Mouse (Mus musculus) C2C12 (cell line): ENCODE measurements around the gene Aspscr1. TPM values are rescaled to one million over a fixed set of nuclear protein-coding genes. Genes with fewer than 3 reads are reported as not detected.
"Not testable (repeated sequence)": the region's sequence is repeated elsewhere in the genome, so short reads cannot be mapped to it uniquely, and the experiment has no call there.

Experiments used
- H3K27me3 ChIP-seq: one replicate; pipeline ENCODE4 v1.6.1; 2011; ENCODE audit not compliant: control insufficient read depth, insufficient read depth, insufficient read length
- H3K36me3 ChIP-seq: one replicate; pipeline ENCODE4 v1.6.1; 2011; ENCODE audit not compliant: control insufficient read depth, insufficient read depth
- H3K4me3 ChIP-seq: one replicate; pipeline ENCODE4 v1.5.1; 2011; ENCODE audit warnings: mild to moderate bottlenecking, control low read depth; ENCODE audit not compliant: poor library complexity, insufficient read depth, severe bottlenecking
- H3K79me2 ChIP-seq: one replicate; pipeline ENCODE4 v1.6.1; 2011; ENCODE audit not compliant: control insufficient read depth, insufficient read depth
- H3K79me3 ChIP-seq: one replicate; pipeline ENCODE4 v1.6.1; 2011; ENCODE audit warnings: low read depth, control low read depth
- H3ac ChIP-seq: one replicate; pipeline ENCODE3; 2011; ENCODE audit warnings: low read depth; ENCODE audit not compliant: control insufficient read depth, insufficient read length
- CEBPB ChIP-seq: IDR thresholded peaks from one replicate; pipeline ENCODE4 v1.6.1; 2011; ENCODE audit warnings: low read depth, mild to moderate bottlenecking, control low read depth, moderate library complexity
- CTCF ChIP-seq: IDR thresholded peaks from one replicate; pipeline ENCODE4 v1.5.1; 2011; ENCODE audit not compliant: control insufficient read depth, insufficient read depth, insufficient read length
- FOSL1 ChIP-seq: IDR thresholded peaks from one replicate; pipeline ENCODE4 v1.8.0; 2011; ENCODE audit warnings: mild to moderate bottlenecking, low read length; ENCODE audit not compliant: poor library complexity, insufficient read depth, severe bottlenecking
- MAX ChIP-seq: IDR thresholded peaks from one replicate; pipeline ENCODE4 v1.6.1; 2011; ENCODE audit warnings: mild to moderate bottlenecking, control low read depth
- MYOD1 ChIP-seq: IDR thresholded peaks from one replicate; pipeline ENCODE4 v1.6.1; 2011; ENCODE audit warnings: low read depth; ENCODE audit not compliant: control insufficient read depth, insufficient read length
- MYOG ChIP-seq: IDR thresholded peaks from one replicate; pipeline ENCODE4 v1.6.1; 2011; ENCODE audit not compliant: control insufficient read depth, insufficient read length; ENCODE audit errors: extremely low read depth
- USF1 ChIP-seq: IDR thresholded peaks from one replicate; pipeline ENCODE4 v1.6.1; 2011; ENCODE audit warnings: low read depth, mild to moderate bottlenecking, control low read depth, moderate library complexity
- polyA plus RNA-seq: library from polyadenylated mRNA; unstranded; fragments of >200 nt; fragmentation: generic; extraction: Trizol; gene quantifications from one replicate; pipeline ENCODE4 v1.2.1, GENCODE M21; 2012; ENCODE audit warnings: missing spikeins

Gene Aspscr1
- polyA plus RNA-seq, 1 experiment: 66.0 TPM

DNA sequence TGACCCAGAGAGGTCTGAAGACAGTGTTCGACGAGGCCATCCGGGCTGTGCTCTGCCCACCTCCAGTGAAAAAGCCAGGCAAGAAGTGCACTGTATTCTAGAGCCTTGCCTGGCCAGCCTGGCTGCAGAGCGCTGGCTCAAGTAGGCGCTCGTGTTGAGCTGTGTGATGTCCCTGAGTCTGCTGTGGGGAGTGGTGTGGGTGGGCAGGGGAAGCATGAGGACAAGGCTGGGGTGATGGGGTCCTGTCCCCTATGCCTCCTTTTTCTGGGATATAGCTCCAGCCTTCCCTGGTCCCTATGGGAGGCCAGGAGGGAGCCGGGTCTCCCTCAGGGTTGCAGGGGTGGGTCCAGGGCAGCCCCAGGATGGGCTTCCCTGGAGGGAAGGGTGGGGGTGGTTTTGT lies 50.7 kb downstream of the Aspscr1 start:
- no peak for TF ChIP-seq MYOG
- TF ChIP-seq FOSL1: no peak
- TF ChIP-seq CTCF: no peak
- no peak for TF ChIP-seq CEBPB
- TF ChIP-seq MAX: no peak
- TF ChIP-seq USF1: no peak
- TF ChIP-seq MYOD1: no peak
- Histone ChIP-seq H3K79me2 (no peaks in the 10 kb centered on the region), H3K4me3 (no peak overlapping the region), H3K27me3 (no peaks in the 10 kb centered on the region), H3K79me3 (no peaks in the 10 kb centered on the region), H3ac (no peak overlapping the region), H3K36me3 (peaks cover under 1% of the 10 kb centered on the region)

DNA sequence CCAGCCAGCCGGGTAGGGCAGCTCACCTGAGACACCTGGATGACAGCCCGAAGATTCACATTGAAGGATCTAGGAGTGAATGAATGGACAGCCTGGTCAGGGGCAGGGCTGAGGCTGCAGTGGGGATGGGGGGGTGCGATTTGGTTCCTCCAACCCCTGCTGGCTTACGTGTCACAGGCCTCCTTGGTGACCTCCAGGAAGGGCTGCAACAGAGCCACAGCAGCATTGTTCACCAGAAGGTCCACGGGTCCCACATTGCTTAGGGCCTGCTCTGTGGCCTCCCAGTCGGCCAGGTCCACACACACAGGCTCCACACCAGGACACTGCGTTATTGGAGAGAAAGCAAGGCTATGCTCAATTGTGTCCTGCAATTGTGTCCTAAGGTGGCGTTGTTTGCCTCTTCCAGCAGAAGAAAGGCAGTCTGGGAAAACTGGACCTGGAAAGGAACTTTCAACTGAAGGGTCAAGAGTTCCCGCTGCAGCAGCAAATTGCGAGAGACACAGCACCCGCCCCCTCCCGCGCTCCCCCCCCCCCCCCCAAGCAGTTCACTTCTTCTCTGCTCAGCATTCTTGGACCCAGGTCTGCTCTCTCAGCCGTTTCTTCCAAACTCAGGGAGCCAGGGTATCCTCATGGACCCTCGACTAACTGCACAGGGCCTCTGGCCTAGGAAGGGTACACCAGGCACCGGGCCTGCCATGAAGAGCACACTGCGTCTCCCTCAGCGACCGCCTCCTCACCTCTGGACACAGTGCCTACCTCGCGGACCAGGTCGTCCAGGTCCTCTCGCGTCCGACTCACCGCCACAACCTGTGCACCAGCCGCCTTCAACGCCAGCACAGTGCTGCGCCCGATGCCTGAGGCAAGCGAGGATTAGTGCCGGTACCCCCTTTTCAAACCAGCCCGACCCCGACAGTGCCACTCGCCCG lies 53.7 kb downstream of the Aspscr1 start:
- H3K79me2 ChIP-seq: no peaks in the 10 kb centered on the region
- H3K36me3 ChIP-seq: no peaks in the 10 kb centered on the region
- H3ac ChIP-seq: peak overlapping the region; percentile 43
- no peaks in the 10 kb centered on the region for H3K79me3 ChIP-seq
- H3K27me3 ChIP-seq: no peaks in the 10 kb centered on the region
- H3K4me3 ChIP-seq: peak overlapping the region; percentile 35
- no peak for TF ChIP-seq MYOD1
- no peak for TF ChIP-seq USF1

DNA sequence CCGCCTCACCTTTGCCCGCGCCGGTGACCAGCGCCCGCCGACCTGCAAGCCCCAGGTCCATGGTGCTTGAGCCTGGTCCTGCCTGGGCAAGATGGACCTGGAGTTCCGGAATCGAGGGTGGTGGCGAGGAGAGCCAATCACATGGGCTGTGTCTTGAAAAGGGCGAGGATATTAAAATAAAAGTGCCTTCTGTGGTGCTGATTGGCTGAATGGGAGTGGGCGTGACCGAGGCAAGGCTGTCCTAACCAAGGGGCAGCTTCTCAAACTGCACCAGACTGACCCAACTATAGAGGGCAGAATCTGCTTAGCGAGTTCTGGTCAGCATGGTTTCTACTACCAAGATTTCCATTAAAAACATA lies 54.4 kb downstream of the Aspscr1 start, which contains the start of gene Dcxr:
Dcxr (minus strand) TSS at position 113 of the 359 bp plus-strand sequence.
- peak within 1 kb of the TSS; percentile 35 for H3K4me3 ChIP-seq
- peak within 1 kb of the TSS; percentile 43 for H3ac ChIP-seq
- H3K36me3 ChIP-seq: no peaks in the 10 kb centered on the region
- TF ChIP-seq CTCF (peak; percentile 38), MAX (peak; percentile 17), MYOG (no peak), USF1 (peak; percentile 63)
- H3K79me2 ChIP-seq: no peaks in the 10 kb centered on the region
- no peaks in the 10 kb centered on the region for H3K79me3 ChIP-seq
- H3K27me3 ChIP-seq: no peaks in the 10 kb centered on the region

DNA sequence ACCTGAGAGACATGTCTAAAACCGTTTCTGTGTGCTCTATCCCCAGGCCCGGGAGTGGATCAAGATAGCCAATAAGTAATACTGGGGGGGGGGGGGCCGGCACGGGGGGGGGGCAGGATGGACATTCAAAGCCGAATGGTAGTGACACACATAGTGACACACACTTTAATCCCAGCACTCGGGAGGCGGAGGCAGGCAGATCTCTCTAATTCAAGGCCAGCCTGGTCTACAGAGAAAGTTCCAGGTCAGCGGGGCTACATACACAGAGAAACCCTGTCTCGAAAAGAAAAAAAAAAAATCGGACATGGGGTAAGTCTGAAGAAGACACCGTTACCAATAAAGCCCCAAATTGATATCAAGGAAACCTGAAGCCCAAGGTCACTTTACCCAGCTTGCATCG lies 54.8 kb downstream of the Aspscr1 start:
- TF ChIP-seq CTCF: no peak
- no peak for TF ChIP-seq FOSL1
- no peak for TF ChIP-seq MAX
- no peak for TF ChIP-seq USF1
- TF ChIP-seq MYOG: no peak
- no peak for TF ChIP-seq CEBPB
- no peak for TF ChIP-seq MYOD1
- no peak overlapping the region for H3ac ChIP-seq
- H3K79me3 ChIP-seq: no peaks in the 10 kb centered on the region
- H3K79me2 ChIP-seq: no peaks in the 10 kb centered on the region
- no peaks in the 10 kb centered on the region for H3K27me3 ChIP-seq
- no peak overlapping the region for H3K4me3 ChIP-seq
- no peaks in the 10 kb centered on the region for H3K36me3 ChIP-seq

DNA sequence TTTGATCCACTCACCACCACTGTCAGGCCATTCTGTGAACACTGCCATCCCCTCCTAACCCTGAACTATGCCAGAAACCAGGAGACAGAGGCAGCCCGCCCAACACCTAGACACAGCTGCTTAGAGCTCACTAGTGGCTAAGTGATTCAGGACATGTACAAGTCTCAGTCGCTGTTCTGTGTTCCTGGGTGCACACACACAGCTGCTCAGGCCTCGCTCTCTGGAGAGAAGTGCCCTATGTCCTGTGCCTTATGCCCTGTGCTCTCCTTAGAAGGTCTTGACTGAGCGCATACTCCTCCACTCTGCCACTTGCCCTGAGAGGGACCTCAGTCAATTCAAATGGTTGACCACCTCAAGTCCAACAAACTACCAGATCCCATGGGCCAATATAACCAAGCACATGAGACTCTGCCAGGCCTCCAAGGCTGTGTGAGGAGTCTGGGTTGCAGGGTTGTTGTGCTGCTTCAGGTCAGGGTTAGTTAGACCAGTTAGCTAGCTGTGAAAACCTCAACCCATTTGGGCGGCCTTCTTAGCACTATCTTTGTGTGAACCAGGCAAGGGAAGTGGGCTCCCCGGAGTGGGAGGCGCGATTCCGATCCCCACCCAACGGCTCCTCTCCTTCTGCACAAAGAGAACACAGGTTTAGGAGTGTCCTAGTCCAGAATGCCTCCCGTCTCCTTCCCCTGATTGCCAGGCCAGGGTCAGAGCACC lies 55.9 kb downstream of the Aspscr1 start:
- H3K4me3 ChIP-seq: no peak overlapping the region
- H3ac ChIP-seq: no peak overlapping the region
- no peaks in the 10 kb centered on the region for H3K79me3 ChIP-seq
- no peaks in the 10 kb centered on the region for H3K36me3 ChIP-seq
- no peak for TF ChIP-seq USF1
- TF ChIP-seq MYOD1: no peak
- no peak for TF ChIP-seq MYOG
- no peak for TF ChIP-seq CEBPB
- TF ChIP-seq MAX: no peak
- TF ChIP-seq CTCF: no peak
- no peak for TF ChIP-seq FOSL1
- H3K27me3 ChIP-seq: no peaks in the 10 kb centered on the region
- no peaks in the 10 kb centered on the region for H3K79me2 ChIP-seq

DNA sequence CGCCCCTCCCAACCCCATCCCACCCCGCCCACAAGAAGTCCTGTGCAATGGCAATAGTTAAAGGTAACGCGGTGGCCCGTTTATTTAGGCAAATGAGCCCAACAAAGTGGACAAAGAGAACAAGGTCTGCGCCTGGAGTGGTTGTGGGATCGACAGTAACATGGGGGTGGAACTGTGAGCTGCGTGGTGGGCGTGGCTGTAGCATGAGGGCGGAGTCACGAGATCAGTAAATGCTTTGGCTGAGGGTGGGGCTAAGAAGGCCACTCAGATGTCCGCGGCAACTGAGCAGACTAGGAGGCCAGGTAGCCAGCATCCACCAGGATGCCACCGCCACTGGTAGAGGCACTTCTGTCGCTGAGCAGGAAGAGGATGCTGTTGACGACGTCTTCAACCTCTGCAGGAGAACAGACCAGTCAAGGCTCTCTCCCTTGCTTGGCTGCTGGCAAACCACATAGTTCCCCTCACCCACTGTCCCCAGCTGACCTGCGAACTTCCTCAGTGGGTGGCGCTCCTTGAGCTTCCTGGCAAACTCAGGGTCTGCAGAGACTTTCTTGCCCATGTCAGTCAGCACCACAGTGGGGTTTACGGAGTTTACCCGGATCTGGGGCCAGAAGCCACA lies 56.8 kb downstream of the Aspscr1 start:
- H3K27me3 ChIP-seq, H3K4me3 ChIP-seq, H3K36me3 ChIP-seq, H3K79me2 ChIP-seq, H3ac ChIP-seq, H3K79me3 ChIP-seq: not testable (repeated sequence)
